Mouse (Mus musculus) liver, adult (tissue): ENCODE data around the gene Gja10.

Experiments used
- GATA4 ChIP-seq: IDR thresholded peaks from 2 replicates; pipeline ENCODE4 v1.6.1; 2014; ENCODE audit warnings: mild to moderate bottlenecking, low read length; ENCODE audit not compliant: insufficient replicate concordance

Gene Gja10

DNA sequence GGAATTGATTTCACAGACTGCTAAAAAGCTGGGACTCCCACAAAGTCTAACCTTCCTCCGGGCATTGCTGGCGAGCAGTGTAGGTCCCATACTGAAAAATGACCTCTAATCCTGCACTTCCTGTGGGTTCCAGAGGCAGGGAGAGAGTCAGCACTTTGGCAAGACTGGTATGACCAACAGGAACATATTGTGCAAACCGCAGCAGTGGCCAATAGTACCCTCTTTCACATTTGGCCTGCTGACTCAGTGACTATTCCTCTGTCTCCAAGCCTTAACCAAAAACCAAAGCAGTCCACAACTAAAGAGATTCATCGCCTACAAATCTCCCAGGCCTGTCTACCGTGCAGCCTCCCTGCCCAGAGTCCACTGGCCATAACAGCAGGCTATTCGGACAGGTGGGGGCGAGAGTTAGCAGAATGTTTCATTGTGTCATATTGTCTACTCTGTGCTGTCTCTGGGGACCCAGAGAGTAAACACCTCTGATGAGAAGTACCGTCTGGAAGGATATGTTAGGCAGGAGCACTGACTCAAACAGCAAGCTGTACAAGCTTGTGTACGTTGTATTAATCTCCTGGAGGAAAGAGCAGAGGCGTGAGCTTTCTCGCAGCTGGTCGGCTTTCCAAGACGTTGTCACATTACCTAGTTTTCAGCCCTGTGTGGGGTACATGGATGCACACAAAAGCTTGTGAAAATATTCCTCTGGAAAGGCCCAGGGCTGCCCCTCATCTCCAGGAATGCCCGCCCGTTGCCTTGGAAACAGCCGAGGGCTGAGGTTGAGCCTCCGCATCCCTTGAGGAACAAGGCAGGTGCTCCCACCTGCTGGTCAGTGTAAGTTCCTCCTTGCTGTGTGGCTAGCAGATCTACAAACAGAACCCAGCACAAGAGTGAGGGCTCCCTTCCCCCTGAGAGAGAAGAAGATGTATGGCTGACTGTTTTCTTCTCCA lies 32.3 kb downstream of the Gja10 start:
- no peak for TF ChIP-seq GATA4

DNA sequence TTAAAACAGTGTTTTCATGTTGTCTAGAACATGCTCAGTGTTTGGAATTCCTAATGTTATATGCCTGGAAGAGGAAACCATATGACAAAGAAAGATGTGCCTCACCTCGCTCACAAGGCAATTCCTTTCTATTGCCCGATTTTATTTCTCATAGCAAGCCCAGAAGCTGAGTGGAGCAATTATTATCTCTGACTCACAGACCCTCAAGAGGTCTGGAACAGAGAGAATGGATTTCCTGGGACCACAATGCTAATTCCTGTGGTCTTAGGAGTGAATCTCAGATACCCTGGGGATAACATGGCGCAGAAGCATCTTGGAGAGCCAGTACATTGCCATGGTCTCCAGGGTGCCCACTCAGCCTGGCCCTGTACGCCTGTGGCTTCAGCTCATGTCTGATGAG lies 33.5 kb downstream of the Gja10 start:
- no peak for TF ChIP-seq GATA4

DNA sequence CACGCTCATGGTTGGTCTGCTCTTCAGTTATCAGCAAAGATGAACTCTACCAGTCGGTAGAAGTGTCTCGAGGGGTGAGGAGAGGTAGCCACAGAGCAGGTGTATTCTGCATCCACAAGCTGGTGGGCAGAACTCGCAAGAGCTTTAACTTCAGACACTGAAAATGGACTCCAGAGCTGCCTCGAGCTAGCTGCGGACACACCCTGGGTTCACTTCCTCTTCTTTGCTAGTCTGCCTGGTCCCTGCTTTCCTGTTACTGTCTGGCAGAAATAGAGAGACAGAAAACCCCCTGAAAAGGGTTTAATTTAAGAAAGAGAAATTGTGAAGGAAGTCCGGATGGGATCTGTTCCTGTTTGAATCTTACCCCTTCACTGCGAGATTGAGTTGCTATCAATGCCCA lies 37.6 kb downstream of the Gja10 start:
- no peak for TF ChIP-seq GATA4

DNA sequence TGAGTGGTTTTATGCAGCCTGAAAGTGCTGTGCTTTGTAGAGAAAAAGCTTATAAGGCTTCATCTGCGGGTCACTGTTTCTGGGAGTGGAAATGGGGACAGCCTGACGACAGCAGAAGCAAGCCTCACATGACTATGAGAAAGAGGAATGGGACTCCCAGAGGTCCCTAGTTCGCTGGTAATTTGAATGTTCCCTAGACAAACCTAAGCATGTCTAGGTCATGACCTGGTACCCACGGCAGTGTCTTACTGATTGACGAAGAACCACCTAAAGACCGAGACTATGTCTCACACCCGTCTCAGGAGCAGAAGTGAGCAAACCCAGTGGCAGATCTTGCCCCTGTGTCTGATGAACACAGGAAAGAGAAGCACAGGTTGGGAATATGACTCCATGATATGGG lies 38.1 kb downstream of the Gja10 start:
- TF ChIP-seq GATA4 = no peak

DNA sequence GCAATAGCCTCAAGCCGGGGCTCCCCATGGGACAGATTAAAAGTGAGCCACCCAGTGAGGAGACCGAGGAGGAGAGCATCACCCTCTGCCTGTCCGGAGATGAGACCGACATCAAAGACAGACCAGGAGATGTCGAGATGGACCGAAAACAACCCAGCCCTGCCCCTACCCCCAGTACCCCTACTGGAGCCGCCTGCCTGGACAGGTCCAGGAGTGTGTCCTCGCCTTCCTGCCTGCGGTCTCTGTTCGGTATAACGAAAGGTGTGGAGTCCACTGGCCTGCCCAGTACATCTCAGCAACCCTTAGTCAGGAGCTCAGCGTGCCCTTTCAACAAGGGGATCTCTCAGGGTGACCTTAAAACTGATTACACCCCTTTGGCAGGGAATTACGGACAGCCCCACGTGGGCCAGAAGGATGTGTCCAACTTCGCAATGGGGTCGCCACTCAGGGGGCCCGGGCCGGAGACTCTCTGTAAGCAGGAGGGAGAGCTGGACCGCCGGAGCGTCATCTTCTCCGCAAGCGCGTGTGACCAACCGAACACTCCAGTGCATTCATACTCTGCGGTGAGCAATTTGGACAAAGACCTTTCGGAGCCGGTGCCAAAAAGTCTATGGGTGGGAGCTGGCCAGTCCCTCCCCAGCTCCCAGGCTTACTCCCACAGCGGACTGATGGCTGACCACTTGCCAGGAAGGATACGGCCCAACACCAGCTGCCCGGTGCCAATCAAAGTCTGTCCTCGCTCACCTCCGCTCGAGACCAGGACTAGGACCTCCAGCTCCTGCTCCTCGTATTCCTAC lies 40.0 kb downstream of the Gja10 start:
- TF ChIP-seq GATA4 = no peak

DNA sequence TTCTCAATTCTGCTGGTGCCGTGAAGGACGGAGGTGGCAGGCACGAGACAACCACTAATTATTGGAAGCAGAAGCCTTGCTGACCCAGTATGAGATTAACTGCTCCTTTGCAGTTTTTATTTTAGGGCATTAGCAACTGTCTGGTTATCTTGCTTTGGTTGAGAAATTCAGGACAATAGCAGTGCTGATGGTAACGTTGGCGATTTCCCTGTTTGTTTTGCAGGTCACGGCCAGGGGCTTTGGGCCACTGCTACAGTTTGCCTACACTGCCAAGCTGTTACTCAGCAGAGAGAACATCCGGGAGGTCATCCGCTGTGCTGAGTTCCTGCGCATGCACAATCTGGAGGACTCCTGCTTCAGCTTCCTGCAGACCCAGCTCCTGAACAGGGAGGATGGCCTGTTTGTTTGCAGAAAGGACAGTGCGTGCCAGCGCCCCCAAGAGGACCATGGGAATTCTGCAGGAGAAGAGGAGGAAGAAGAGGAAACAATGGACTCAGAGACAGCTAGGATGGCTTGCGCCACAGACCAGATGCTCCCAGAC lies 40.9 kb downstream of the Gja10 start:
- peak; percentile 75 for TF ChIP-seq GATA4

DNA sequence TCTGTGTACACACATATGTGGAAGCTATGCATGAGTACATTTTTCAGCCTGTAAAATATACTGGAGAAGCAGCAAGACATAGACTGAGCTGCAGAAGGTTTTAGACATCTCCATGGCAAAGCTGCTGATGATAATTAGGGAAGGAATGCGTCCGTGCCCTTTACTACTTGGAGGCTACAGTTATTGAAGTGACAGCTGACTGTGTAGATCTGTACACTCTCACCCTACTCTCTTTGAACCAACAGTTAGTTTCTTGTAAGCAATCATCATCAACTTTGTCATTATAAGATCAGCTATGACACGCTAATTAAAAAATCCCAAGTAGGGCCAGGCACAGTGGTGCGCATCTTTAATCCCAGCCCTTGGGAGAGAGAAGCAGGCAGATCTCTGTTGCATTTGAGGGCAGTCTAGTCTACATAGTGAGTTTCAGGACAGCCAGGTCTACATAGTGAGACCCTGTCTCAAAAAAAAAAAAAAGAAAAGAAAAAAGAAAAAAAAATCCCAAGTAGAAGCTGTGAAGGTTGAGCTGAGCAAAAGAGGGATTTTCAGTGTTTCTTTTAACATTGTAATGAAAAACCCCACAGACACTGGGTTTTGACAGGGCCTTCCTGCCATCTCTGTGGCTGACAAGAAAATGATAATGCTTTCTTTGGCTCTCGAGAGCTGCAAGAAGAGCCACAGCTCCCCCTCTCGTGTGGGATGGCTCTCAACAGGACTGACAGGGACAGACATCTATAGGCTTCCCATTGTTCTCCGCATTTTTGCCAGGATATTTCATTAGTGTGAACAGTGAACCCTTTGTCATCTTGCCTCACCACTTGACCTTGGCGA lies 41.6 kb downstream of the Gja10 start:
- no peak for TF ChIP-seq GATA4

DNA sequence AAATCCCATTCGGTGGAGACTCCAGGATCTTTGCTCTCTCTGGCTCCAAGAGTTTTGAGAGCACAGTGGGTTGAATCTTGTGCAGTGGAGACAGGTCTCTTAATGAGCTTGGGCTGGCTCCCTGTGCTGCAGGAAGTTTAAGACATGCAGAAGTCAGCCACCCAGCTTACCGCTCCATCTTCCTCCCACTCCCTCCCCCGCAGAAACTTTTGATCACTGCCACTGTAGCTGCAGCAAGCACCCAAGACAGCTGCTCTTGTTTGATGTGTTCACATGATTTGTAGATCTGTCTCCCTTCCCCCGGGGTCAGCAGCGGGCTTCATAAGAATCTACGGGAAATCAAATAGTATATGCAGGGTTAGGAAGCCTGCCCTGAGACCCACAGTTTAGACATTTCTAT lies 42.3 kb downstream of the Gja10 start:
- no peak for TF ChIP-seq GATA4

DNA sequence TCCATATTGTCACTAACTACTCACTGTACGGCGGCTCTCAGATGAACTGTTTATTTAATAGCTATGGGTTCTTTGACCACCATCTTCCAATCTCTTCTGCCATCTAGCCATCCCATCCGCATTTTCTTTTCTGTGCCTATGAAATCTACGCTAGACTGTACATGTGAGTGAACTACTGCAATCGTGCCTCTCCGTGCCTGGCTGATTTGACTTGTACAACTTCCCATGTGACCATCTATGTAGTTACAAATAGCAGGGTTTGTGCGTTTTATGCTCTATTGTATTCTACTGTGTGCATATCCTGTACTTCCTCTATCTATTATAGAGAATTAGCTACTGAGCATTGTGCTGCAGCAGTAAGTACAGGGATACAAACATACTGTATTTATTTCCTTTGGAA lies 47.1 kb downstream of the Gja10 start:
- TF ChIP-seq GATA4 = no peak

DNA sequence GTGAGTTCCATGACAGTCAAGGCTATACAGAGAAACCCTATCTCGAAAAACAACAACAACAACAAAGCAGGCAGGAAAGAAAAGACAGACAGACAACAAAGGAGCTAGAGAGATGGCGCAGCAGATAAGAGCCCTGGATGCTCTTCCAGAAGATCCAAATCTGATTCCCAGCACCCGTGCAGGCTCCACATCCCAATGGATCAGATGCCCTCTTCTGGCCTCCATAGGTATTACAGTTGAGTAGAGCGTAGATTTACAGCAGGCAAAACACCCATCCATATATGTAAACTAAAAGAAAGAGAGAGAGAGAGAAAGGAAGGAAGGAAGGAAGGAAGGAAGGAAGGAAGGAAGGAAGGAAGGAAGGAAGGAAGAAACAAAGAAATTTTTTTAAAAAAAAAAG lies 51.2 kb downstream of the Gja10 start:
- TF ChIP-seq GATA4 = no peak

DNA sequence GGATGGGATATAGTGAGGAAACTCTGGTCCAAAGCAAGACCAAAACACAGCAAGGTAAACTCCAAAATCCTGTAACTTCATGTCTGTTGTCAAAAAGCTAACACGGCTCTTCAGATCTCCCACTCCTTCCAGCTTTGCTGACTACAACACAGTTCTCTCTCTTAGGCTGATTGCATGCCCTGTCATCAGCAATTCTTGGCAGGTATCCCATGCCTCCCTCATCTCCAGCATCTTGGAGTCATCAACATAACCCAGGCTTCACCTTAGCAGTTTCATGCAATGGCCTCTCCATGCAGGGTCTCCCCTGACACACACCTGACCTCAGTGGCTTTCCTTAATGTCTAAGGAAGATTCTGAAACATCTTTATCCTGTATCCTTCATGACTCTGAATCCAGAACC lies 53.4 kb downstream of the Gja10 start:
- no peak for TF ChIP-seq GATA4
